Mouse (Mus musculus) stomach, embryonic 14.5 days (tissue): ENCODE results near the gene Pym1. TPM values are rescaled to one million over a fixed set of nuclear protein-coding genes. Genes with fewer than 3 reads are reported as not detected.

ENCODE experiments used
- ATAC-seq: fragments of 200-750 bp; cut with Nextera tagmentation; 2 replicates; pipeline ENCODE4 v1.8.0; 2017; ENCODE audit warnings: low read depth, moderate TSS enrichment; ENCODE audit not compliant: insufficient number of reproducible peaks, insufficient read depth, low FRiP score
- H3K27ac ChIP-seq: fragments of 300-500 bp; sonication (generic); 2 replicates; pipeline ENCODE4 v1.5.1; 2014; ENCODE audit warnings: mild to moderate bottlenecking, low read length, moderate library complexity, mixed read lengths
- H3K27me3 ChIP-seq: fragments of 300-500 bp; sonication (generic); 2 replicates; pipeline ENCODE4 v1.6.1; 2014; ENCODE audit warnings: low read length, control low read depth, mixed read lengths; ENCODE audit not compliant: control insufficient read depth, insufficient read depth
- H3K36me3 ChIP-seq: fragments of 300-500 bp; sonication (generic); 2 replicates; pipeline ENCODE4 v1.6.1; 2014; ENCODE audit warnings: mild to moderate bottlenecking, control low read depth, low read length, moderate library complexity, mixed read lengths; ENCODE audit not compliant: control insufficient read depth, insufficient read depth
- H3K4me1 ChIP-seq: fragments of 300-500 bp; sonication (generic); 2 replicates; pipeline ENCODE4 v1.6.1; 2014; ENCODE audit warnings: low read length, control low read depth, mixed read lengths; ENCODE audit not compliant: control insufficient read depth, insufficient read depth
- H3K4me2 ChIP-seq: fragments of 300-500 bp; sonication (generic); replicated peaks from 2 replicates; pipeline ENCODE4 v1.6.1; 2014; ENCODE audit warnings: low read depth, low read length, control low read depth
- H3K4me3 ChIP-seq: fragments of 300-500 bp; sonication (generic); 2 replicates; pipeline ENCODE4 v1.5.1; 2014; ENCODE audit warnings: low read depth, low read length, control low read depth
- H3K9ac ChIP-seq: fragments of 300-500 bp; sonication (generic); replicated peaks from 2 replicates; pipeline ENCODE4 v1.6.1; 2014; ENCODE audit warnings: low read depth, mild to moderate bottlenecking, control low read depth, low read length, moderate library complexity, mixed read lengths
- H3K9me3 ChIP-seq: fragments of 300-500 bp; sonication (generic); 2 replicates; pipeline ENCODE4 v1.6.1; 2016; ENCODE audit warnings: low read depth, low read length, control low read depth; ENCODE audit not compliant: control insufficient read depth
- WGBS: fragments of 180-500 bp; shearing (Covaris S2); extraction: QIAGEN DNeasy Blood & Tissue Kit; methylation state at CpG from one replicate; pipeline ENCODE4 v1.1.7; 2014; 5-methylcytosine and 5-hydroxymethylcytosine counted together
- polyA plus RNA-seq: library from polyadenylated mRNA; unstranded; fragments of >200 nt; fragmentation: Nextera tagmentation; extraction: Ambion mirVana; gene quantifications from 2 replicates; pipeline ENCODE4 v1.2.1, GENCODE M21; 2014

Pym1 gene
- polyA plus RNA-seq, 1 experiment from 2014 or later: 38.7 TPM

DNA sequence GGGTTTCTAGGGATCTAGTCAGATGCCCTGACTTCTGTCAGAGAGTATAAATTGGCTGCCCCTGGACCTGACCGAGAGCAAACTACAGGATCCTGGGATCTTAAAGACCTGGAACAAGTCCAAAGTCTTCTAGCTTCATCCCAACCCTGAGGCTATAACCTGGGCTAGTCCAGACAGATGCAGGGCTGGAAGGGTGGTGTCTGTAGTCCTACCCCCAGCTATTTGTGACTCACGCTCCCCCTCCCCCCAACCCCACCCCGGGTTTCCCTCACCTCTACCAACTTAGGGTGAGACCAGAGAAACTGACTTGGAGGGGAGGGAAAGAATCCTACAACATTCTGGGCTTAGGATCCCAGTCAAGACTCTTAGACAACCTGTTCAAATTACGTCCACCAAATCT is 5.1 kb upstream of the Pym1 start:
- 26% methylated on average over 4 of the region's 4 CpGs for WGBS
- H3K27me3 ChIP-seq: no peaks in the 10 kb centered on the region
- no peak overlapping the region for H3K9ac ChIP-seq
- no peaks in the 10 kb centered on the region for H3K9me3 ChIP-seq
- peak overlapping the region; percentile 86 for H3K4me2 ChIP-seq
- no peaks in the 10 kb centered on the region for H3K36me3 ChIP-seq
- H3K27ac ChIP-seq: no peak overlapping the region
- H3K4me1 ChIP-seq: peaks cover 18% of the 10 kb centered on the region
- H3K4me3 ChIP-seq: peak overlapping the region; percentile 63
- no peak for ATAC-seq

DNA sequence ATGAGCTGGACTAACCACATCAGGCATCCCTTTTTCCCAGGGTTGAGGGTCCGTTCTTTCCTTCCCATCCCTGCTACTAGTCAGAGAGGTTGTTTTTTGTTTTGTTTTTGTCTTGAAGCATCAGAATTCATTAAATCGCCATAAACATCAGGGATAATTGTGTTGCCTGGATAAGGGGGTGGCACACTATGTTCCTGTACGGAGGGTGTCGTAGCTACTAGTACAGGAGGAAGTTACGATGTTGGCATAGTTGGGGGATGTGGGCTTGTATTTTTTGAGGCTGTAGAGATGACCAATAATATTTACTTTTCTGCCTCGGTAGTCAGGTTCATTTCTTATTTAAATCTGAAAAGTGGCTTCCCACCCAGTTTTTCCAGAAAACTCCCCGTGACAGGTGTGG is 4.5 kb upstream of the Pym1 start:
- H3K27me3 ChIP-seq: no peaks in the 10 kb centered on the region
- H3K4me1 ChIP-seq: peaks cover 18% of the 10 kb centered on the region
- H3K4me3 ChIP-seq: peak overlapping the region; percentile 63
- peak overlapping the region; percentile 86 for H3K4me2 ChIP-seq
- H3K9me3 ChIP-seq: no peaks in the 10 kb centered on the region
- no peak overlapping the region; the same call in 1 of the 2 replicates for H3K27ac ChIP-seq
- no peaks in the 10 kb centered on the region for H3K36me3 ChIP-seq
- no peak for ATAC-seq
- 6% methylated on average over 7 of the region's 7 CpGs for WGBS
- peak overlapping the region; percentile 57; the same call in 1 of the 2 replicates for H3K9ac ChIP-seq

DNA sequence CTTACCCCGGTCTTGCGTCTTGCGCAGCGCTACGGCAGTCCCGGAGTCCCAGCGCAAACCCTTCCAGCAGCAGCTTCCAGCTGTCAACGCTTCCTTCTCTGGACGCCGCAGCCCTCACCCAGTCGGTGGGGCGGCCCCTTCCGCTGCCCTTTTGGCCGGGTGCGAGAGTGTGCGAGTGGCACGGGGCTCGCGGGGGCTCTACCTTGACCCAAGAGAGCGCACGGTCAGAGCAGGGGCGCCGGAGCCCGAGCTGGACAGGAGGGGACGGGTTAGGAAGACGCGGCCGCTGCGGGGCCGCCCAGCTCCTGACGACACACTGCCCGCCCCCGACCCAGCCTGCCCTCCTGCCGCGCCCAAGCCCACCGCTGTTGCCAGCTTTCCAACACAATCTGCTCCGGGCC is 3.9 kb upstream of the Pym1 start:
- peaks cover 18% of the 10 kb centered on the region for H3K4me1 ChIP-seq
- ATAC-seq: peak; percentile 61
- H3K36me3 ChIP-seq: no peaks in the 10 kb centered on the region
- H3K27ac ChIP-seq: peak overlapping the region; percentile 55; the same call in 1 of the 2 replicates
- no peaks in the 10 kb centered on the region for H3K9me3 ChIP-seq
- peak overlapping the region; percentile 57 for H3K9ac ChIP-seq
- H3K4me2 ChIP-seq: peak overlapping the region; percentile 86
- H3K4me3 ChIP-seq: peak overlapping the region; percentile 63
- WGBS: under 1% methylated on average over 37 of the region's 37 CpGs
- no peaks in the 10 kb centered on the region for H3K27me3 ChIP-seq

DNA sequence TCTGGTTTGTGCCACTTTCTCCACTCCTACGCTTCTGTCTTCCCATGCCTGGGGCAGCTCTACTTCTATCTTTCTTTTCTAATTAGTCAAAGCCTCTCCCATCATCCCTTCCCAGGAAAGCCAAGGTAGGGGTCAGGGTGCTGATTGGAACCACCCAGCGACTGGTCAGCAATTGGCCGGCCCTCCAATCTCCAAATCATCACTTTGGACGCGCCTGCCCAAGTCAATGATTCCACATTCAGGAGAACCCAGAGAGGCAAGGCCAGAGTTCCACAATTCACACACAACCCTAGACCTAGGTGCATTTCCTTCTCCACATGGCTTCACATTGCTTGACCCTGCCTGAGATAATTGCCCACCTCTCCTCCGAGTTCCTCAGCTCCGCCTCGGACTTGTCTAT is 3.5 kb upstream of the Pym1 start:
- no peaks in the 10 kb centered on the region for H3K36me3 ChIP-seq
- H3K4me3 ChIP-seq: peak overlapping the region; percentile 63
- ATAC-seq: no peak
- H3K4me2 ChIP-seq: peak overlapping the region; percentile 86
- H3K4me1 ChIP-seq: peaks cover 20% of the 10 kb centered on the region
- WGBS: 28% methylated on average over 8 of the region's 8 CpGs
- H3K27me3 ChIP-seq: no peaks in the 10 kb centered on the region
- H3K9ac ChIP-seq: peak overlapping the region; percentile 57
- peak overlapping the region; percentile 55; the same call in 1 of the 2 replicates for H3K27ac ChIP-seq
- H3K9me3 ChIP-seq: no peaks in the 10 kb centered on the region

DNA sequence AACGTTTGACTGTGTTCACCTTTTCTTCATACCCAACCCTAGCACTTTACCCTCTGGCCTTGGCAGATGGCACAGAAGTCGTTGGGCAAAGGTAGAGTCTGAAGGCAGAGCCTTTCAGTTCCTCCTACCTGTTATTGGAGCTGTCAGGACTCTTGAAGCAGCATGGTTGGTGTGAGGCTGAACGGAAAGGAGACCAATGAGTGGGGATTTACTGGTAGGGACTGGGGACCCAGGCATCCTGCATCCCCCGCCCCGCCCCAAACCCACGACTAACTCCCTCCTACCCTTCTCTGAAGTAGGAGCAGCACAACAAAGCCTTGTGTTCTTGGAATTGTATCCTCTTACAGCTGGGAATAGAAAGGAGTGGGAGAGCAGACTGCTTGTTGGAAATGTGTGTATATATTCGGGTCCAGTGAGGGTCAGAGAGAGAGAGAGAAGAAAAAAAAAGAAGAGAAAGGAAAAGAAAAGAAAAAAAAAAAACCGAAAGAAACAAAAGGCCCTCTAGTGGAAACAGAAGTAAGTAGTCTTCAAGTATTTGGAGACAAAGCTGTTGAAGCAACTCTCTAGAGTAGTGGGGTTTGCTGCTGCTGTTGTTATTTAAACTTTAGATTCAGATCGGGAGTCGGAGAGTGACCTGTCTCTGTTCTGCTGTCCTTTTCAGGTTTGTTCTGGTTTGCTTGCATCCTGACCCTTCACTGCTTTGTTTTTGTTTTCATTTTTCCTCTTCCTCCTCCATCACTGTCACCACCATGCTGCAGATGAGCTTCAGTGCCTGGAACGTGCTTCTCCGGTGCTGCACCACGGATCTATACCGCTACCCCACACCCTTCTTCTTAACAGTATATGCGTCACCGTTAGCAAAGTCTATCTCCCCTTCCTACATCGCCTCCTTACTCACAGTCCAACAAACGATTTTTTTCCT is 2.7 kb upstream of the Pym1 start, which contains the start of gene Dgka:
TSS of gene Dgka (minus strand) at position 176 of the 922 bp plus-strand sequence.
- 21% methylated on average over 18 of the region's 18 CpGs for WGBS
- no peaks in the 10 kb centered on the region for H3K36me3 ChIP-seq
- H3K9ac ChIP-seq: peak within 1 kb of the TSS; percentile 57
- H3K4me1 ChIP-seq: peaks cover 26% of the 10 kb centered on the region
- H3K27ac ChIP-seq: peak within 1 kb of the TSS; percentile 55; the same call in 1 of the 2 replicates
- H3K4me2 ChIP-seq: peak within 1 kb of the TSS; percentile 86
- no peaks in the 10 kb centered on the region for H3K27me3 ChIP-seq
- H3K4me3 ChIP-seq: peak within 1 kb of the TSS; percentile 63
- no peaks in the 10 kb centered on the region for H3K9me3 ChIP-seq
- ATAC-seq: no peak

DNA sequence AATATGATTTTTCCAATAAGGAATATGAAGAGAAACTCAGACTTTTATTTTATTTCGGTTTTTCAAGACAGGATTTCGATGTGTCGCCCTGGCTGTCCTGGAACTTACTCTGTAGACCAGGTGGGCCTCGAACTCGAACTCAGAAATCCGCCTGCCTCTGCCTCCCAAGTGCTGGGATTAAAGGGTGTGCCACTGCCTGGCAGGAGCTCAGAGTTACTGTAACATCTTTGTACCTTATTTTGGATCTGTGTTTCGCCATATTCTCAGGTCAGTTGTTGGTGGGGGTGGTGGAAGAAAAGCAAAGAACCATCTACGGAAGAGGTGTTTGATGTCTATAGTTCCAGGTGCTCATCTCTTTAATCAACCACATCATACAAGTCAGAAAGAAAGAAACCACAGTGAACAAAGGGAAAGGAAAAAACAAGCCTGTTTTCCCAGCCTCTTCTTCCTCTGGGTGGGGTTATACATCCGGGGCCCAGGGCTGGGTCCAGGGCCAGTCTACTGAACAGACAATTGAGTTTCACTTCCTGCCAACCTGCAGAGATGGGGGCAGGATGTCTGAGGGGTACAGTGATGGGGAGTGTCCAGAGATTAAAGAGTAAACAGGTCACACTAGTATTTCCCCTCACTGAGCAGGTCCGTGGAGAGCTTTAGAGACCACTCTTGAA is 1.6 kb upstream of the Pym1 start:
- H3K27me3 ChIP-seq: no peaks in the 10 kb centered on the region
- WGBS: 90% methylated on average over 10 of the region's 10 CpGs
- no peaks in the 10 kb centered on the region for H3K36me3 ChIP-seq
- H3K27ac ChIP-seq: no peak overlapping the region
- peaks cover 29% of the 10 kb centered on the region for H3K4me1 ChIP-seq
- no peak overlapping the region for H3K9ac ChIP-seq
- H3K9me3 ChIP-seq: no peaks in the 10 kb centered on the region
- no peak for ATAC-seq
- no peak overlapping the region for H3K4me2 ChIP-seq
- H3K4me3 ChIP-seq: no peak overlapping the region

DNA sequence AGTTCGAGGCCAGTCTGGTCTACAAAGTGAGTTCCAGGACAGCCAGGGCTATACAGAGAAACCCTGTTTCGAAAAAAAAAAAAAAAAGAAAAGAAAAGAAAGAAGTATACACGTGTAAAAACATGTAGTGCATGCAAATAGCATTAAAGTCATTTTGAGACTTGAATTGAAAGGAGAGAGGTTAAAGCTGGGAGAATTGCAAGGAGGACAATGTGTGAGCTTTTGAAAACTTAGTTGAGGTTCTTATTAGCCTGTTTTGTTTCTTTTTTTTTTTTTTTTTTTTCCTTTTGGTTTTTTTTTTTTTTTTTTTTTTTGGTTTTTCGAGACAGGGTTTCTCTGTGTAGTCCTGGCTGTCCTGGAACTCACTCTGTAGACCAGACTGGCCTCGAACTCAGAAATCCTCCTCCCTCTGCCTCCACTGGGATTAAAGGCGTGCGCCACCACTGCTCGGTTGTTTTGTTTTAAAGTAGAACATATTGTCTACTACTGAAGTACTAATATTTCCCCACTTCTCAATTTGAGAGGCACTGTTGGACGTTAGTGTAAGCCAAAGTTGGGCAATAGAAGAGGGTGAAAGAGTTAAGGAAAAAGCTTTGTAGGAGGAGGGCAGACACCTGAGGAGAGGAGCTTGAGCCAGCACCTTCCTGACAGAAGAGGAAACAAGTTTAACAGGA is 580 bp upstream of the Pym1 start:
- H3K9ac ChIP-seq: peak overlapping the region; percentile 74
- WGBS: 42% methylated on average over 9 of the region's 9 CpGs
- peaks cover 29% of the 10 kb centered on the region for H3K4me1 ChIP-seq
- H3K27me3 ChIP-seq: no peaks in the 10 kb centered on the region
- peak overlapping the region; percentile 84 for H3K4me3 ChIP-seq
- no peak for ATAC-seq
- H3K36me3 ChIP-seq: no peaks in the 10 kb centered on the region; the same call in 1 of the 2 replicates
- no peaks in the 10 kb centered on the region for H3K9me3 ChIP-seq
- peak overlapping the region; percentile 62 for H3K4me2 ChIP-seq
- H3K27ac ChIP-seq: peak overlapping the region; percentile 97

DNA sequence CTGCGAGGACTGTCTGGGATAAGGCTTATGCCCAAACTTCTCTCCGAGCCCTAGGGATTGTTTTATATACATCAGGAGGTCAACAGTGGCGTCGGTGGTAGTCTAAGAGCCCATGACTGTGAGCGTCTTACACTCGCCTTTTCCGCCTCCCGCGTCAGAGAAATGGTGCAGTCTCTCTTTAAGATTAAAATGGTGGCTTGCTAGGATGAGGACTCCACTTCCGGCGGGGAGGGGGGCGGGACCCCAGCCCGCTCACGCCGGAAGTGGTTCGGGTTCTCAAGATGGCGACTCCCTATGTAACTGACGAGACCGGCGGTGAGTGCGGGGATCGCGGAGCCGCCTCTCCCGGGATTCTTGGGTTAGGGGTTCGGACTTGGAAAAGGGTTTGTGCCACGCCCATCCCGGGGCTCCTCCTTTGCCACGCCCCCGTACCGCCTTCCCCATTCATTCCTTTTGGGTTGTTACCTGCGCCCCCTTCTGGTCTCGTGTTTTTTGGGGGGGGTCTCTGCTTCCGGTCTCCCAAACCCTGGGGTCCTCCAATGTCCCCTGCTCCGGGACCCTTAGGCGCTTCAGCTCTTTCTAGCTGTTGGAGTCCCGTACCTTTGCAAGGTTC is 669 bp downstream of the Pym1 start:
- Histone ChIP-seq H3K4me3 (peak overlapping the region; percentile 84), H3K27me3 (no peaks in the 10 kb centered on the region), H3K9me3 (no peaks in the 10 kb centered on the region), H3K4me1 (peaks cover 24% of the 10 kb centered on the region), H3K4me2 (peak overlapping the region; percentile 70), H3K27ac (peak overlapping the region; percentile 97), H3K9ac (peak overlapping the region; percentile 74), H3K36me3 (no peaks in the 10 kb centered on the region; the same call in 1 of the 2 replicates)
- under 1% methylated on average over 37 of the region's 37 CpGs for WGBS
- peak; percentile 86 for ATAC-seq
